Mouse (Mus musculus) embryonic fibroblast, embryonic 13.5 days (primary cell): ENCODE data around the gene Gm10382.

ENCODE experiments used
- CTCF ChIP-seq: IDR thresholded peaks from 2 replicates; pipeline ENCODE4 v1.5.1; 2011; ENCODE audit warnings: mild to moderate bottlenecking, control low read depth, low read length, moderate library complexity, borderline replicate concordance; ENCODE audit not compliant: insufficient read depth
- POLR2A ChIP-seq: IDR thresholded peaks from 2 replicates; pipeline ENCODE4 v1.6.1; 2011; ENCODE audit warnings: low read depth, mild to moderate bottlenecking, control low read depth, low read length, moderate library complexity

- TF ChIP-seq CTCF (no peak; the same call in 1 of the 2 replicates), POLR2A (no peak)
Measured at GRCm38 (mm10) chr5:125378919-125379318, 10.2 kb upstream of the Gm10382 start.
